8 mouse cellular contexts compared by ENCODE assay signal in genomic region chr11:69067601-69068000, GRCm38 (mm10). TPM values are rescaled to one million over a fixed set of nuclear protein-coding genes. Genes with fewer than 3 reads are reported as not detected.
A peak's percentile ranks its signal among the peaks of the same experiment; 100 is the strongest.
DNase-seq lines count a peak whose midpoint lies in the region; ATAC-seq and TF ChIP-seq lines count a peak whose summit lies in the region.
"Had no signal": no experiment of that assay in that cellular context is flagged by ENCODE, and none has a peak within 500 bp of the region (broad histone marks: within the 10 kb centered on the region; RNA-seq: fewer than 3 reads in every experiment).

No protein-coding gene starts in this region.

- intact Hi-C loops in left cerebral cortex, adult 2 months (cut with DNase I): loop anchor here (1.0 kb wide), 1 partner anchor 54 kb away; no protein-coding TSS in a partner anchor
- intact Hi-C loops in left cerebral cortex, postnatal 25 days (cut with DNase I): loop anchor here (1.0 to 2.0 kb wide), 2 partner anchors 27 to 55 kb away; partner anchors contain the start of genes 9130213A22Rik and Per1

- no peaks in the 10 kb centered on the region for H3K9me3 ChIP-seq in heart, embryonic 16.5 days (replicated peaks; ENCODE audit: control insufficient read depth, low read length)
- no peaks in the 10 kb centered on the region for H3K9me3 ChIP-seq in midbrain, embryonic 11.5 days (ENCODE audit: control insufficient read depth, low read length)

- no peaks in the 10 kb centered on the region for H3K27me3 ChIP-seq in heart, embryonic 16.5 days (ENCODE audit: control insufficient read depth, insufficient read depth, low read length)
- no peaks in the 10 kb centered on the region for H3K27me3 ChIP-seq in myocyte (ENCODE audit: control insufficient read depth, insufficient read depth, insufficient read length)
- no peaks in the 10 kb centered on the region for H3K27me3 ChIP-seq in midbrain, embryonic 11.5 days (ENCODE audit: control insufficient read depth, insufficient read depth, low read length)
- H3K27me3 ChIP-seq: Patski had no signal

- peaks cover 42% of the 10 kb centered on the region for H3K4me1 ChIP-seq in heart, embryonic 16.5 days (ENCODE audit: control insufficient read depth, insufficient read depth, low read length)
- peaks cover 27% of the 10 kb centered on the region for H3K4me1 ChIP-seq in midbrain, embryonic 11.5 days (ENCODE audit: control insufficient read depth, insufficient read depth, low read length)

- ATAC-seq in heart, embryonic 16.5 days (replicated peaks; ENCODE audit: extremely low read depth, insufficient read depth, low FRiP score): 0 out of 2 replicates have a peak, but pooled peaks have one; percentile 4
- ATAC-seq in midbrain, embryonic 11.5 days (ENCODE audit: low FRiP score): no peak
- ATAC-seq: Patski had no signal

- no peaks in the 10 kb centered on the region for H3K79me2 ChIP-seq in myocyte (ENCODE audit: control insufficient read depth, insufficient read depth)

- 13% methylated on average over 6 of the region's 6 CpGs for WGBS in heart, embryonic 16.5 days
- 63% methylated on average over 6 of the region's 6 CpGs for WGBS in midbrain, embryonic 11.5 days

- no peak overlapping the region for H3ac ChIP-seq in myocyte (ENCODE audit: control insufficient read depth, insufficient read length)

- no peak for TF ChIP-seq POLR2A in myocyte (IDR thresholded peaks at IDR 0.05; ENCODE audit: insufficient read length, low read depth)

- no peak for DNase-seq in left cerebral cortex, adult 2 months (ENCODE audit: extremely low spot score in 1 of 2, low spot score in 2 of 2)
- DNase-seq in left cerebral cortex, adult 9 months (ENCODE audit: low spot score in 2 of 2): no peak
- DNase-seq in adrenal gland, postnatal 14 days: peak; percentile 75
- DNase-seq in left cerebral cortex, postnatal 25 days (ENCODE audit: low spot score in 2 of 2): no peak
- no peak for DNase-seq in midbrain, embryonic 11.5 days (ENCODE audit: low spot score, missing footprints)

- H3K27ac ChIP-seq in left cerebral cortex, adult 2 months: peak overlapping the region; percentile 70; the same call in 1 of the 2 replicates
- peak overlapping the region; percentile 94 for H3K27ac ChIP-seq in heart, embryonic 16.5 days (ENCODE audit: low read length)
- H3K27ac ChIP-seq in midbrain, embryonic 11.5 days (ENCODE audit: low read depth, low read length): no peak overlapping the region

- no peak overlapping the region for H3K4me3 ChIP-seq in left cerebral cortex, adult 2 months
- H3K4me3 ChIP-seq in heart, embryonic 16.5 days (ENCODE audit: low read length): no peak overlapping the region; the same call in 1 of the 2 replicates
- H3K4me3 ChIP-seq in myocyte: no peak overlapping the region
- no peak overlapping the region for H3K4me3 ChIP-seq in midbrain, embryonic 11.5 days (ENCODE audit: low read depth, low read length)

- H3K9ac ChIP-seq in heart, embryonic 16.5 days (ENCODE audit: low read length): peak overlapping the region; percentile 41; the same call in 1 of the 2 replicates
- no peak overlapping the region for H3K9ac ChIP-seq in midbrain, embryonic 11.5 days (ENCODE audit: low read length)

- no peaks in the 10 kb centered on the region for H3K36me3 ChIP-seq in heart, embryonic 16.5 days (ENCODE audit: control insufficient read depth, insufficient read depth)
- H3K36me3 ChIP-seq in myocyte (ENCODE audit: control insufficient read depth, insufficient read depth): no peaks in the 10 kb centered on the region
- H3K36me3 ChIP-seq in midbrain, embryonic 11.5 days (ENCODE audit: control insufficient read depth, insufficient read depth, low read length): no peaks in the 10 kb centered on the region

- peak overlapping the region; percentile 76 for H3K4me2 ChIP-seq in heart, embryonic 16.5 days (ENCODE audit: low read depth, low read length)
- H3K4me2 ChIP-seq in myocyte (ENCODE audit: low read depth): peak overlapping the region; percentile 62
- no peak overlapping the region for H3K4me2 ChIP-seq in midbrain, embryonic 11.5 days

- TF ChIP-seq CTCF in left cerebral cortex, adult 2 months (IDR thresholded peaks at IDR 0.05): no peak

TF ChIP-seq in myocyte, 11 proteins besides CTCF, POLR2A, EP300 and RAD21:
- no peak for TF ChIP-seq TCF3 (IDR thresholded peaks at IDR 0.05; ENCODE audit: insufficient read length, low read depth)
- no peak for TF ChIP-seq USF1 (IDR thresholded peaks at IDR 0.05; ENCODE audit: low read depth)
- TF ChIP-seq SRF (IDR thresholded peaks at IDR 0.05; ENCODE audit: control insufficient read depth, insufficient read length, low read depth): no peak
- TF ChIP-seq MAX (IDR thresholded peaks at IDR 0.05; ENCODE audit: low read depth): no peak
- no peak for TF ChIP-seq MYOD1 (IDR thresholded peaks at IDR 0.05; ENCODE audit: control insufficient read depth in 1 of 3, insufficient read length in 2 of 3, low read depth in 2 of 3)
- TF ChIP-seq MYOG (IDR thresholded peaks at IDR 0.05; ENCODE audit: control insufficient read depth in 1 of 3, insufficient read depth in 1 of 3, insufficient read length in 2 of 3, low read depth in 2 of 3): no peak

RNA-seq across cellular contexts. Expression of gene Tmem107, which starts 3.0 kb away (rescaled TPM):
- 10 to 100 TPM; 23.3 to 28.0 TPM for total RNA-seq in left cerebral cortex, adult 2 months (2021)
- total RNA-seq in adrenal gland, postnatal 14 days (2021): 12.0 and 12.3 TPM in 2 replicates
- polyA plus RNA-seq in heart, embryonic 16.5 days (2015; fragmentation: Nextera tagmentation; extraction: Ambion mirVana): 43.3 and 46.5 TPM in 2 replicates
- polyA plus RNA-seq in myocyte (2012; fragmentation: generic; extraction: Trizol): 29.5 TPM
- total RNA-seq in left cerebral cortex, postnatal 25 days (2021): 10 to 100 TPM; 16.9 to 18.2 TPM
- polyA plus RNA-seq in midbrain, embryonic 11.5 days (2014; fragmentation: Nextera tagmentation; extraction: Ambion mirVana): 53.5 and 57.7 TPM in 2 replicates

RNA-seq across cellular contexts. Expression of gene Borcs6, which starts 8.1 kb away (rescaled TPM):
- total RNA-seq in left cerebral cortex, adult 2 months (2021): 10 to 100 TPM; 31.1 to 33.8 TPM
- 19.2 and 20.6 TPM in 2 replicates for total RNA-seq in adrenal gland, postnatal 14 days (2021)
- polyA plus RNA-seq in heart, embryonic 16.5 days (2015; fragmentation: Nextera tagmentation; extraction: Ambion mirVana): 11.2 and 12.0 TPM in 2 replicates
- 27.2 TPM for polyA plus RNA-seq in myocyte (2012; fragmentation: generic; extraction: Trizol)
- 10 to 100 TPM; 29.1 to 29.5 TPM for total RNA-seq in left cerebral cortex, postnatal 25 days (2021)
- 8.8 and 9.8 TPM in 2 replicates for polyA plus RNA-seq in midbrain, embryonic 11.5 days (2014; fragmentation: Nextera tagmentation; extraction: Ambion mirVana)

RNA-seq across cellular contexts. Expression of gene Vamp2, which starts 20.7 kb away (rescaled TPM):
- 1,000 to 10,000 TPM; 1,115 to 1,119 TPM for total RNA-seq in left cerebral cortex, adult 2 months (2021)
- 111 and 139 TPM in 2 replicates for total RNA-seq in adrenal gland, postnatal 14 days (2021)
- polyA plus RNA-seq in heart, embryonic 16.5 days (2015; fragmentation: Nextera tagmentation; extraction: Ambion mirVana): 84.1 and 91.1 TPM in 2 replicates
- polyA plus RNA-seq in myocyte (2012; fragmentation: generic; extraction: Trizol): 51.8 TPM
- 1,000 to 10,000 TPM; 1,099 to 1,151 TPM for total RNA-seq in left cerebral cortex, postnatal 25 days (2021)
- 72.4 and 73.5 TPM in 2 replicates for polyA plus RNA-seq in midbrain, embryonic 11.5 days (2014; fragmentation: Nextera tagmentation; extraction: Ambion mirVana)

RNA-seq across cellular contexts. Expression of gene Aurkb, which starts 22.2 kb away (rescaled TPM):
- total RNA-seq in left cerebral cortex, adult 2 months (2021): under 1 TPM; 0.25 to 0.30 TPM
- 17.1 and 18.8 TPM in 2 replicates for total RNA-seq in adrenal gland, postnatal 14 days (2021)
- 85.7 and 95.3 TPM in 2 replicates for polyA plus RNA-seq in heart, embryonic 16.5 days (2015; fragmentation: Nextera tagmentation; extraction: Ambion mirVana)
- 28.2 TPM for polyA plus RNA-seq in myocyte (2012; fragmentation: generic; extraction: Trizol)
- under 1 TPM; 0.73 to 0.99 TPM for total RNA-seq in left cerebral cortex, postnatal 25 days (2021)
- polyA plus RNA-seq in midbrain, embryonic 11.5 days (2014; fragmentation: Nextera tagmentation; extraction: Ambion mirVana): 169 and 171 TPM in 2 replicates

RNA-seq across cellular contexts. Expression of gene Per1, which starts 27.4 kb away (rescaled TPM):
- total RNA-seq in left cerebral cortex, adult 2 months (2021): 100 to 1,000 TPM; 114 to 185 TPM
- 116 and 118 TPM in 2 replicates for total RNA-seq in adrenal gland, postnatal 14 days (2021)
- 19.6 and 21.9 TPM in 2 replicates for polyA plus RNA-seq in heart, embryonic 16.5 days (2015; fragmentation: Nextera tagmentation; extraction: Ambion mirVana)
- polyA plus RNA-seq in myocyte (2012; fragmentation: generic; extraction: Trizol): 8.9 TPM
- 100 to 1,000 TPM in 1 of 2 experiments, 10 to 100 TPM in 1; 98.9 to 108 TPM for total RNA-seq in left cerebral cortex, postnatal 25 days (2021)
- 6.0 and 7.3 TPM in 2 replicates for polyA plus RNA-seq in midbrain, embryonic 11.5 days (2014; fragmentation: Nextera tagmentation; extraction: Ambion mirVana)
